Mouse (Mus musculus): ENCODE data around the gene Elavl1. TPM values are rescaled to one million over a fixed set of nuclear protein-coding genes. Genes with fewer than 3 reads are reported as not detected.

Gene Elavl1
- polyA plus RNA-seq, 1 experiment from 2014 or later, result 162 TPM

DNA sequence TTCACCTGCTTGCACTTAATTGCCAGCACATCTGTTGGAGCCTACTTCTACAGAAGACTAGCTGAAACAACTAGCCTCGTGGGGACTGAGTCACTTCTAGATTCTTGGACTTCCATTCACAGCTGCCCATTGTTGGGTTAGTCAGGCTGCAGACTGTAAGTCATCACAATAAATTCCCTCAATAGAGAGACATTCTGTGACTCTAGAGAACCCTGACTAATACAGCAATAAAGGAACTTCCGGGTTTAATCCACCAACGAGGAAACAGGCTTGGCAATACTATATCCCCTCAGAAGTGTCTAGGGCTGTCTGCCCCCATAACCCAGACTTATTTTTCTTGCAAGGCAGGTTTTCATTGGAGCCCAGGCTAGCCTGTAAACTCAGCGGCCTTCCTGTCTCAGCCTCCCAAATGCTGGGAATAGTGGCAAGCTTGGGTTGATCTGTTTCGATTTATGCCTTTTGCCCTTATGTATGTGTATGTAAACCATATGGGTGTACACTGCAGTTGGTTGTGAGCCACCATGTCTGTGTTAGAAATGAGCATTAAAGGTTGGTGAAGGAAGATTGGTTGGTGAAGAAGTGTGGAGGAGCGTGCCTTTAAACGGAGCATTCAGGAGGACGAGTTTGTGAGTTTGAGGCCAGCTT is 73.0 kb downstream of the Elavl1 start:
- H3K27ac ChIP-seq, result peak overlapping the region; percentile 88; the same call in 1 of the 2 replicates
- no peak for DNase-seq (ENCODE audit: low spot score)
- H3K27me3 ChIP-seq (ENCODE audit: insufficient read depth, low read length), result no peaks in the 10 kb centered on the region
- H3K9me3 ChIP-seq (replicated peaks; ENCODE audit: low read length), result no peaks in the 10 kb centered on the region
- no peak for TF ChIP-seq CTCF (IDR thresholded peaks at IDR 0.05; ENCODE audit: low read depth)
- peak overlapping the region; percentile 58 for H3K4me2 ChIP-seq (ENCODE audit: low read length)
- H3K4me1 ChIP-seq (replicated peaks; ENCODE audit: insufficient read depth, low read length), result peaks cover 7% of the 10 kb centered on the region
- H3K9ac ChIP-seq (ENCODE audit: low read depth, low read length), result peak overlapping the region; percentile 89; the same call in 1 of the 2 replicates
- WGBS, result 42% methylated on average over 8 of the region's 8 CpGs
- H3K4me3 ChIP-seq (replicated peaks; ENCODE audit: low read depth, low read length), result peak overlapping the region; percentile 88
- ATAC-seq (replicated peaks; ENCODE audit: low FRiP score, low read depth), result no peak
- H3K36me3 ChIP-seq (ENCODE audit: insufficient read depth, low read length), result peaks cover 8% of the 10 kb centered on the region

GRCm38 (mm10) chr8:4250306-4250970 is 74.8 kb downstream of the Elavl1 start:
- H3K4me3 ChIP-seq (replicated peaks; ENCODE audit: low read depth, low read length), result no peak overlapping the region
- peak; percentile 84 for TF ChIP-seq CTCF (IDR thresholded peaks at IDR 0.05; ENCODE audit: low read depth)
- H3K27ac ChIP-seq, result no peak overlapping the region
- no peaks in the 10 kb centered on the region for H3K27me3 ChIP-seq (ENCODE audit: insufficient read depth, low read length)
- H3K4me2 ChIP-seq (ENCODE audit: low read length), result no peak overlapping the region
- H3K4me1 ChIP-seq (replicated peaks; ENCODE audit: insufficient read depth, low read length), result peaks cover 7% of the 10 kb centered on the region
- 41% methylated on average over 26 of the region's 26 CpGs for WGBS
- ATAC-seq (replicated peaks; ENCODE audit: low FRiP score, low read depth), result peak; percentile 22
- no peak overlapping the region for H3K9ac ChIP-seq (ENCODE audit: low read depth, low read length)
- H3K9me3 ChIP-seq (replicated peaks; ENCODE audit: low read length), result no peaks in the 10 kb centered on the region
- H3K36me3 ChIP-seq (ENCODE audit: insufficient read depth, low read length), result peaks cover 19% of the 10 kb centered on the region
- DNase-seq (ENCODE audit: low spot score), result peak; percentile 85

GRCm38 (mm10) chr8:4249213-4249612 is 76.0 kb downstream of the Elavl1 start:
- WGBS, result 13% methylated on average over 29 of the region's 29 CpGs
- DNase-seq (ENCODE audit: low spot score) (peak; percentile 67), ATAC-seq (replicated peaks; ENCODE audit: low FRiP score, low read depth) (no peak)
- no peak overlapping the region for H3K4me2 ChIP-seq (ENCODE audit: low read length)
- no peaks in the 10 kb centered on the region for H3K27me3 ChIP-seq (ENCODE audit: insufficient read depth, low read length)
- H3K4me1 ChIP-seq (replicated peaks; ENCODE audit: insufficient read depth, low read length), result peaks cover 6% of the 10 kb centered on the region
- peaks cover 30% of the 10 kb centered on the region for H3K36me3 ChIP-seq (ENCODE audit: insufficient read depth, low read length)
- H3K4me3 ChIP-seq (replicated peaks; ENCODE audit: low read depth, low read length), result no peak overlapping the region
- TF ChIP-seq CTCF (IDR thresholded peaks at IDR 0.05; ENCODE audit: low read depth), result no peak
- no peak overlapping the region for H3K9ac ChIP-seq (ENCODE audit: low read depth, low read length)
- H3K9me3 ChIP-seq (replicated peaks; ENCODE audit: low read length), result no peaks in the 10 kb centered on the region
- no peak overlapping the region for H3K27ac ChIP-seq

DNA sequence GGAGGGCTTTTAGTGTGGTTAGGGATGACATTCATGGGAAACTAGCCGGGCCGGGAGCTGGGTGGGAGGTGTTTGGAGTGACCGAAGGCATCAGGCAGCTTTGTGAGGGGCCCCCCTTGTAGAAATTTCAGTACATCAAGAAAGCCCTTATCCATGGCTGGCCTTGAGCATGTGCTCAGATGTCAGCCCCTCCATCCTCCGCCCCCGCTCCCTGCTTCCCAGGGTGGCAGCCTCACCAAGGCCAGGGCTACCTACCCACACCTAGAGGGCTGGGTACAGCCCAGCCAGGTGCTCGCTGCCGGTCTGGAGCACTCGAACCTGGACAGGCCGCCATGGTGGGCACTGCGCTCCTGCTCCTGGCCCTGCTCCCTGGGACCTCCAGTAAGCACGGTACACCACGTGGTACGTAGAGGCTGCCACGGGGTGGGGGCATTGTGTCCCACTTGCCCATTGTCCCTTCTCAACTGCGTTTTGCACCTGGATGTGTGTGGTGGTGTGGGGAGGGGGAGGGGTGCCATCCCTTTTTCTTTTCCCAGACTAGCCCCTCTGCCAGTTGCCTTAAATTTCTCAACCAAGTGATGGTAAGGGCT is 77.2 kb downstream of the Elavl1 start, which contains the start of gene Tgfbr3l:
Tgfbr3l (plus strand) TSS at position 264 of the 590 bp plus-strand sequence.
- Histone ChIP-seq H3K27ac (no peak within 1 kb of the TSS), H3K4me2 (ENCODE audit: low read length) (no peak within 1 kb of the TSS), H3K4me1 (replicated peaks; ENCODE audit: insufficient read depth, low read length) (peaks cover 4% of the 10 kb centered on the region), H3K36me3 (ENCODE audit: insufficient read depth, low read length) (peaks cover 41% of the 10 kb centered on the region), H3K27me3 (ENCODE audit: insufficient read depth, low read length) (no peaks in the 10 kb centered on the region), H3K4me3 (replicated peaks; ENCODE audit: low read depth, low read length) (no peak within 1 kb of the TSS), H3K9me3 (replicated peaks; ENCODE audit: low read length) (no peaks in the 10 kb centered on the region), H3K9ac (ENCODE audit: low read depth, low read length) (no peak within 1 kb of the TSS)
- DNase-seq (ENCODE audit: low spot score) (no peak), ATAC-seq (replicated peaks; ENCODE audit: low FRiP score, low read depth) (no peak)
- 82% methylated on average over 11 of the region's 15 CpGs for WGBS
- TF ChIP-seq CTCF (IDR thresholded peaks at IDR 0.05; ENCODE audit: low read depth), result no peak

GRCm38 (mm10) chr8:4247241-4247640 is 78.0 kb downstream of the Elavl1 start:
- no peak overlapping the region for H3K4me2 ChIP-seq (ENCODE audit: low read length)
- ATAC-seq (replicated peaks; ENCODE audit: low FRiP score, low read depth) (no peak), DNase-seq (ENCODE audit: low spot score) (no peak)
- no peak for TF ChIP-seq CTCF (IDR thresholded peaks at IDR 0.05; ENCODE audit: low read depth)
- WGBS, result 91% methylated on average over 8 of the region's 8 CpGs
- H3K4me3 ChIP-seq (replicated peaks; ENCODE audit: low read depth, low read length), result no peak overlapping the region
- no peak overlapping the region for H3K9ac ChIP-seq (ENCODE audit: low read depth, low read length)
- H3K27me3 ChIP-seq (ENCODE audit: insufficient read depth, low read length), result no peaks in the 10 kb centered on the region
- no peaks in the 10 kb centered on the region for H3K9me3 ChIP-seq (replicated peaks; ENCODE audit: low read length)
- no peak overlapping the region for H3K27ac ChIP-seq
- H3K36me3 ChIP-seq (ENCODE audit: insufficient read depth, low read length), result peaks cover 49% of the 10 kb centered on the region
- no peaks in the 10 kb centered on the region; the same call in 1 of the 2 replicates for H3K4me1 ChIP-seq (replicated peaks; ENCODE audit: insufficient read depth, low read length)

DNA sequence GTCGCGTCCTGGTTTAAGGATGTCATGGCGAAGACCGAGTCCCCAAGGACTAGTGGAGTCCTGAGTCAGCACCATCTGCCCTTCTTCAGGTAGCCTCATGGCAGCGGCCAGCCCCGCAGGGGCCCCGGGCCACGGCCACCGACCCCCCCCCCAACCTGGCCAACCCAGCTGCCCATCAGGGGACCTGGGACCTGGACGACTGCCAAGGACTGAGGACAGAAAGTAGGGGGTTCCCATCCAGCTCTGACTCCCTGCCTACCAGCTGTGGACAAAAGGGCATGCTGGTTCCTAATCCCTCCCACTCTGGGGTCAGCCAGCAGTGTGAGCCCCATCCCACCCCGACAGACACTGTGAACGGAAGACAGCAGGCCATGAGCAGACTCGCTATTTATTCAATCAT is 79.5 kb downstream of the Elavl1 start:
- no peak for ATAC-seq (replicated peaks; ENCODE audit: low FRiP score, low read depth)
- Histone ChIP-seq H3K9ac (ENCODE audit: low read depth, low read length) (no peak overlapping the region), H3K4me1 (replicated peaks; ENCODE audit: insufficient read depth, low read length) (no peaks in the 10 kb centered on the region; the same call in 1 of the 2 replicates)

More for the DNA sequence above, 79.5 kb downstream of the Elavl1 start:
- no peak overlapping the region for H3K4me3 ChIP-seq (replicated peaks; ENCODE audit: low read depth, low read length)
- 81% methylated on average over 13 of the region's 13 CpGs for whole genome bisulfite sequencing
- H3K27me3 ChIP-seq (ENCODE audit: insufficient read depth, low read length), result no peaks in the 10 kb centered on the region
- H3K27ac ChIP-seq, result no peak overlapping the region
- H3K36me3 ChIP-seq (ENCODE audit: insufficient read depth, low read length), result peaks cover 50% of the 10 kb centered on the region
- H3K9me3 ChIP-seq (replicated peaks; ENCODE audit: low read length), result no peaks in the 10 kb centered on the region
- TF ChIP-seq CTCF (IDR thresholded peaks at IDR 0.05; ENCODE audit: low read depth), result no peak
- no peak overlapping the region for H3K4me2 ChIP-seq (ENCODE audit: low read length)
- DNase-seq (ENCODE audit: low spot score), result no peak
